Mouse (Mus musculus): ENCODE measurements around the gene Cdkn2c.
"Not testable (repeated sequence)": the region's sequence is repeated elsewhere in the genome, so short reads cannot be mapped to it uniquely, and the experiment has no call there.

The Cdkn2c gene

GRCm38 (mm10) chr4:109666461-109667269 lies at the start of gene Cdkn2c:
Cdkn2c (minus strand) TSS chr4:109667189.
- DNase-seq (ENCODE audit: extremely low spot score), result peak; percentile 91

GRCm38 (mm10) chr4:109705349-109705748 lies 38.4 kb upstream of the Cdkn2c start:
- no peak for DNase-seq (ENCODE audit: extremely low spot score)

GRCm38 (mm10) chr4:109703568-109703967 lies 36.6 kb upstream of the Cdkn2c start:
- no peak for DNase-seq (ENCODE audit: extremely low spot score)

GRCm38 (mm10) chr4:109700727-109701126 lies 33.7 kb upstream of the Cdkn2c start:
- not testable (repeated sequence) for DNase-seq (ENCODE audit: extremely low spot score)

GRCm38 (mm10) chr4:109692674-109693073 lies 25.7 kb upstream of the Cdkn2c start:
- no peak for DNase-seq (ENCODE audit: extremely low spot score)

- DNase-seq (ENCODE audit: extremely low spot score), result no peak
These were observed 16.6 kb upstream of the Cdkn2c start for GRCm38 (mm10) chr4:109683561-109683960.

GRCm38 (mm10) chr4:109677221-109677620 lies 10.2 kb upstream of the Cdkn2c start:
- DNase-seq (ENCODE audit: extremely low spot score), result no peak

- peak; percentile 96 for DNase-seq (ENCODE audit: extremely low spot score)
These were observed 9.5 kb upstream of the Cdkn2c start, which contains the start of gene Faf1 for GRCm38 (mm10) chr4:109676218-109677215. Faf1 (plus strand) TSS chr4:109676588.

- DNase-seq (ENCODE audit: extremely low spot score), result no peak
These were observed 7.1 kb upstream of the Cdkn2c start for GRCm38 (mm10) chr4:109674097-109674496.

GRCm38 (mm10) chr4:109671941-109672340 lies 5.0 kb upstream of the Cdkn2c start:
- DNase-seq (ENCODE audit: extremely low spot score), result no peak

GRCm38 (mm10) chr4:109670213-109670612 lies 3.2 kb upstream of the Cdkn2c start:
- no peak for DNase-seq (ENCODE audit: extremely low spot score)

- no peak for DNase-seq (ENCODE audit: extremely low spot score)
These were observed 529 bp upstream of the Cdkn2c start for GRCm38 (mm10) chr4:109667518-109667917.

- peak; percentile 69 for DNase-seq (ENCODE audit: extremely low spot score)
These were observed 968 bp downstream of the Cdkn2c start for GRCm38 (mm10) chr4:109665982-109666460.

GRCm38 (mm10) chr4:109665101-109665981 lies 1.6 kb downstream of the Cdkn2c start:
- peak; percentile 57 for DNase-seq (ENCODE audit: extremely low spot score)

- no peak for DNase-seq (ENCODE audit: extremely low spot score)
These were observed 2.9 kb downstream of the Cdkn2c start for GRCm38 (mm10) chr4:109664091-109664490.

GRCm38 (mm10) chr4:109662271-109662670 lies 4.7 kb downstream of the Cdkn2c start:
- peak; percentile 28 for DNase-seq (ENCODE audit: extremely low spot score)

GRCm38 (mm10) chr4:109661183-109661582 lies 5.8 kb downstream of the Cdkn2c start:
- DNase-seq (ENCODE audit: extremely low spot score), result peak; percentile 40

GRCm38 (mm10) chr4:109660568-109660967 lies 6.4 kb downstream of the Cdkn2c start:
- DNase-seq (ENCODE audit: extremely low spot score), result no peak

- peak; percentile 25 for DNase-seq (ENCODE audit: extremely low spot score)
These were observed 7.4 kb downstream of the Cdkn2c start for GRCm38 (mm10) chr4:109659571-109659970.

GRCm38 (mm10) chr4:109658826-109659225 lies 8.2 kb downstream of the Cdkn2c start:
- peak; percentile 40 for DNase-seq (ENCODE audit: extremely low spot score)
